Mouse (Mus musculus): ENCODE data around the gene Hist1h2bk. TPM values are rescaled to one million over a fixed set of nuclear protein-coding genes. Genes with fewer than 3 reads are reported as not detected.

The Hist1h2bk gene
- total and polyA plus RNA-seq, 3 experiments = 11.8 to 1,693 (median 229) TPM

DNA sequence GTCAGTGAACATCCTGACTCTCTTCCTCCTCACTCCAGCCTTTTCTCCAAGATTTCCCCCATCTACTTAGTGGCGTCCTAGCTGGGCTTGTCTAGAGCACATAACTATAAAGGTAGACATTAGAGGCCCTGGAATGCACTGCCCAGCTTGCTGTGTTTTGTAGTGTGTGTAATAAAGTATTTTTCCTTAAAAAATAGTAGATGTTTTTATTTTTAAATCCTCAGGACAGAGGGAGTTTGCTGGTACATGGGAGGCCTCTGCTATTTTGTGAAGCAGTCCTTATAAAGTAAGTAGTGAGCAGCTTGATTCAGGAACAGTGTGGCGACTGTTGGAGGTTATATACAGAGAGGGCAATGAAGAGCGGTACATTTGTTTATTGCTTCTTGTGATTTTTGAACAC is 27.0 kb upstream of the Hist1h2bk start:
- Histone ChIP-seq H3K4me1 (ENCODE audit: insufficient read depth, low read depth, low read length) (peaks cover 21% of the 10 kb centered on the region), H3K4me3 (ENCODE audit: low read depth, low read length) (no peak overlapping the region), H3K27me3 (ENCODE audit: insufficient read depth, low read length) (peaks cover 71% of the 10 kb centered on the region), H3K36me3 (replicated peaks) (no peaks in the 10 kb centered on the region), H3K9me3 (replicated peaks) (no peaks in the 10 kb centered on the region)
- TF ChIP-seq GATA2 (IDR thresholded peaks at IDR 0.05; ENCODE audit: borderline replicate concordance, low read depth, low read length) (no peak), TAL1 (conservative IDR thresholded peaks at IDR 0.05; ENCODE audit: low read depth, low read length) (no peak), CTCF (IDR thresholded peaks at IDR 0.05; ENCODE audit: low read depth, low read length) (no peak), GATA1 (IDR thresholded peaks at IDR 0.05; ENCODE audit: borderline replicate concordance, low read length) (no peak), POLR2AphosphoS5 (IDR thresholded peaks at IDR 0.05; ENCODE audit: insufficient replicate concordance, low read depth, low read length) (no peak)
- DNase-seq (ENCODE audit: low spot score) = no peak
- no peak for ATAC-seq (ENCODE audit: extremely low read depth, insufficient number of reproducible peaks, low FRiP score, poor library complexity, severe bottlenecking)

DNA sequence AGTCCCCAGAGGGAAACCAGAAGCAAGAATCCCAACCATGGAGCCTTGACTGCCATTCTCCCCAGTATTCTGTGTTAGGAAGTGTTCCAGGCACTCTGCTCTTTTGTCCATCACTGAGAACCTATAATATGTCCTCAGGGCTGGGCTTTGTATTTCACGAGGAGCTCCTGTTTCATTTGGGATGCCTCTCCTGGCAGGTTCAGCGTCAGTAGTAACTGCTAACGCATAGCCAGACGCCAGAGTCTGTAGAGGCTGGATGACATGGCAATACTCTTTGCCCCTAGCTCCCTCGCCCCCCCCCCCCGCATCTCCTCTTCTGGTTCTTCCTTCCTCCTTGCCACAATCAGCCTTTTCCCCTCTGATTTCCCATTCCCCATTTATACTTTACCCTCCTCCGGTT is 26.0 kb upstream of the Hist1h2bk start, which contains the start of gene Prss16:
TSS of gene Prss16 (minus strand) at position 101 of the 400 bp plus-strand sequence.
- ATAC-seq (ENCODE audit: extremely low read depth, insufficient number of reproducible peaks, low FRiP score, poor library complexity, severe bottlenecking) = no peak
- H3K27me3 ChIP-seq (ENCODE audit: insufficient read depth, low read length) = peaks cover 67% of the 10 kb centered on the region

DNA sequence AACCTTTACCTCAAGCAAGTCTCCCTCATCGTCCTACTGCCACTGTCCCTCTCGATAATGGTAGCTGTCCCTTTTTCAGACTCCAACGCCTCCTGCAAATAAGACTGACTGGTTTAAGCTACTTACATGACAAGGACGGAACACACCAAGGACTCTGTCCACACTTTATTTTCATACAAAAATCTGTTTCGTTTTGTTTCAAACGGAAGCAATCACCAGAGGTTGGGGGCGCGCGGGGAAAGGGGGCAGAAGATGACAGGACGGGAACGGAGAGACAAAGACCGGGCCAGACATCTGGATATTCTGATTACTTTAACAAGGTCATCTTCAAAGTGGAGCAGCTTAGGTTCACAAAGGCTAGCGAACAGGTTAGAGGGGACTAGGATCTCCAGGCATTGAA is 22.0 kb upstream of the Hist1h2bk start:
- Histone ChIP-seq H3K27me3 (ENCODE audit: insufficient read depth, low read length) (peaks cover 31% of the 10 kb centered on the region), H3K9me3 (replicated peaks) (no peaks in the 10 kb centered on the region)
- no peak for DNase-seq (ENCODE audit: low spot score)

More for the DNA sequence above, 26.0 kb upstream of the Hist1h2bk start, which contains the start of gene Prss16:
- H3K9me3 ChIP-seq (replicated peaks) = no peaks in the 10 kb centered on the region
- no peak within 1 kb of the TSS for H3K4me3 ChIP-seq (ENCODE audit: low read depth, low read length)
- H3K4me1 ChIP-seq (ENCODE audit: insufficient read depth, low read depth, low read length) = peaks cover 26% of the 10 kb centered on the region
- DNase-seq (ENCODE audit: low spot score) = no peak
- H3K36me3 ChIP-seq (replicated peaks) = no peaks in the 10 kb centered on the region
- TF ChIP-seq CTCF (IDR thresholded peaks at IDR 0.05; ENCODE audit: low read depth, low read length) (no peak), GATA2 (IDR thresholded peaks at IDR 0.05; ENCODE audit: borderline replicate concordance, low read depth, low read length) (no peak), GATA1 (IDR thresholded peaks at IDR 0.05; ENCODE audit: borderline replicate concordance, low read length) (no peak), TAL1 (conservative IDR thresholded peaks at IDR 0.05; ENCODE audit: low read depth, low read length) (no peak), POLR2AphosphoS5 (IDR thresholded peaks at IDR 0.05; ENCODE audit: insufficient replicate concordance, low read depth, low read length) (no peak)

DNA sequence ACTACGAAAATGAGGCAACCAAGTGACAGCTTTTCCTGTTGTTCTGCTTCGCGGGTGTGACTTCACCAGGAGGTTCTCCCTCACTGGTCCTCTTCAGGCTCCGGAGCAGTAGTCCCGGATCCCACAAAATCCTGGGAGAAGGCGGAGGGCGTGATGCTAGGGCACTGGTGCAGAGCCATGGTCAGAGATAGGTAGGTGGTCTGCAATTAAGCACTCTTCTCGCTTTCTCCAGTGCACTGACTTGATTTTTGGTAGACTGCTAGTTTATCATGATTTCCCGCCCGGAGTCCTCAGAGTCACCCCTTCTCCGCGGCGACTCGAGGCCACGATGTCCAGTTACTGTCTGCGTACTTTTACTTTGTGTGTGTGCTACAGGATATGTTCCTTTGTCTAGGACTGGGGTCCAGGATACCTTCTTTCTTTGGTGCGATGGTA is 21.2 kb upstream of the Hist1h2bk start:
- TF ChIP-seq GATA2 (IDR thresholded peaks at IDR 0.05; ENCODE audit: borderline replicate concordance, low read depth, low read length) (no peak), TAL1 (conservative IDR thresholded peaks at IDR 0.05; ENCODE audit: low read depth, low read length) (no peak)
- Histone ChIP-seq H3K36me3 (replicated peaks) (no peaks in the 10 kb centered on the region), H3K27me3 (ENCODE audit: insufficient read depth, low read length) (peaks cover 28% of the 10 kb centered on the region), H3K4me3 (ENCODE audit: low read depth, low read length) (no peak overlapping the region), H3K4me1 (ENCODE audit: insufficient read depth, low read depth, low read length) (peaks cover 15% of the 10 kb centered on the region; the same call in 1 of the 2 replicates), H3K9me3 (replicated peaks) (no peaks in the 10 kb centered on the region)
- DNase-seq (ENCODE audit: low spot score) (no peak), ATAC-seq (ENCODE audit: extremely low read depth, insufficient number of reproducible peaks, low FRiP score, poor library complexity, severe bottlenecking) (no peak)

More for the DNA sequence above, 22.0 kb upstream of the Hist1h2bk start:
- no peak for ATAC-seq (ENCODE audit: extremely low read depth, insufficient number of reproducible peaks, low FRiP score, poor library complexity, severe bottlenecking)
- peaks cover 14% of the 10 kb centered on the region; the same call in 1 of the 2 replicates for H3K4me1 ChIP-seq (ENCODE audit: insufficient read depth, low read depth, low read length)
- no peaks in the 10 kb centered on the region for H3K36me3 ChIP-seq (replicated peaks)
- no peak overlapping the region for H3K4me3 ChIP-seq (ENCODE audit: low read depth, low read length)
- no peak for TF ChIP-seq POLR2AphosphoS5 (IDR thresholded peaks at IDR 0.05; ENCODE audit: insufficient replicate concordance, low read depth, low read length)
- TF ChIP-seq CTCF (IDR thresholded peaks at IDR 0.05; ENCODE audit: low read depth, low read length) = no peak
- TF ChIP-seq GATA2 (IDR thresholded peaks at IDR 0.05; ENCODE audit: borderline replicate concordance, low read depth, low read length) = no peak
- TF ChIP-seq GATA1 (IDR thresholded peaks at IDR 0.05; ENCODE audit: borderline replicate concordance, low read length) = no peak
- TF ChIP-seq TAL1 (conservative IDR thresholded peaks at IDR 0.05; ENCODE audit: low read depth, low read length) = no peak

DNA sequence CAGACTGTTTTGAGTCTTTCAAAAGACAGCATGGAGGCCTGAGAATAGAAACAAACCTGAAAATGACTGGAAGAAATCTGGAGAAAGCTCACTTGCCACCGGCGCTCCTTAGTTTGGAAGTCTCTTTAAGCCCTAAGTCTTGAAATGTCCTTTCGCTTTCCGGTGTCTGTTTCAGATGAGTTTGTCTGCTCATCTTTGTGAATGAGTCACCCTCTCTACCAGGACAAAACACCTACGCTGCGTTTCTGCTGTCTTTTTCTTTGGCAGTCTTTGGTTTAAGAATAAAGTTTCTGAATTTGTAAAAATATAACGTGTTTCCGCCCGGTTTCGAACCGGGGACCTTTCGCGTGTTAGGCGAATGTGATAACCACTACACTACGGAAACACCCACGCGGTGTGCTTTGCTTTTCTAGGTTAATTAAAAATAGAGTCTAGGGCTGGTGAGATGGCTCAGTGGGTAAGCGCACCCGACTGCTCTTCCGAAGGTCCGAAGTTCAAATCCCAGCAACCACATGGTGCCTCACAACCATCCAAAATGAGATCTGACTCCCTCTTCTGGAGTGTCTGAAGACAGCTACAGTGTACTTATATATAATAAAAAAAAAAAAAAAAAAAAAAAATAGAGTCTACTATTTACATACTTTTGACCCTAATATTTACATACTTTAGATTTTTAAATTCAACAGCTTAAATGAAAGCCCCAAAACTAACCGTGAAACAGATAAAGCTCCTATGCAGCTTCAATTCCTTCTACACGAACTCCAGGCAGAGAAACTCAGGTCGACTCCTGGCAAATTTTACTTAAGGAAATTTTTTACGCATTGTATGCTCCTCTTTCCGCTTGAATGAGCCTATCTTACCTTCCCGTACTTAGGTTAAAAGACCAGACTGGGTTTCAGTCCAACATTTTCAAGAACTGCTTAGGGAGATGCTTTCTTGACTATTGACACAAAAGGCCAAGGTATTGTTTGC is 19.9 kb upstream of the Hist1h2bk start:
- ATAC-seq (ENCODE audit: extremely low read depth, insufficient number of reproducible peaks, low FRiP score, poor library complexity, severe bottlenecking) (peak; percentile 54; the same call in 1 of the 2 replicates), DNase-seq (ENCODE audit: low spot score) (no peak)
- H3K9me3 ChIP-seq (replicated peaks) = no peaks in the 10 kb centered on the region
- TF ChIP-seq POLR2AphosphoS5 (IDR thresholded peaks at IDR 0.05; ENCODE audit: insufficient replicate concordance, low read depth, low read length) = no peak
- no peak for TF ChIP-seq TAL1 (conservative IDR thresholded peaks at IDR 0.05; ENCODE audit: low read depth, low read length)
- TF ChIP-seq GATA2 (IDR thresholded peaks at IDR 0.05; ENCODE audit: borderline replicate concordance, low read depth, low read length) = no peak
- TF ChIP-seq CTCF (IDR thresholded peaks at IDR 0.05; ENCODE audit: low read depth, low read length) = no peak
- no peak for TF ChIP-seq GATA1 (IDR thresholded peaks at IDR 0.05; ENCODE audit: borderline replicate concordance, low read length)
- H3K4me1 ChIP-seq (ENCODE audit: insufficient read depth, low read depth, low read length) = peaks cover 24% of the 10 kb centered on the region
- no peak overlapping the region; the same call in 1 of the 2 replicates for H3K4me3 ChIP-seq (ENCODE audit: low read depth, low read length)
- no peaks in the 10 kb centered on the region for H3K36me3 ChIP-seq (replicated peaks)
- H3K27me3 ChIP-seq (ENCODE audit: insufficient read depth, low read length) = peaks cover 20% of the 10 kb centered on the region
